Mouse (Mus musculus): ENCODE data around the gene Rrp1b. TPM values are rescaled to one million over a fixed set of nuclear protein-coding genes. Genes with fewer than 3 reads are reported as not detected.
"Not testable (repeated sequence)": the region's sequence is repeated elsewhere in the genome, so short reads cannot be mapped to it uniquely, and the experiment has no call there.

Rrp1b gene
- total and polyA plus RNA-seq, 3 experiments = 23.6 to 24.3 (median 23.7) TPM

DNA sequence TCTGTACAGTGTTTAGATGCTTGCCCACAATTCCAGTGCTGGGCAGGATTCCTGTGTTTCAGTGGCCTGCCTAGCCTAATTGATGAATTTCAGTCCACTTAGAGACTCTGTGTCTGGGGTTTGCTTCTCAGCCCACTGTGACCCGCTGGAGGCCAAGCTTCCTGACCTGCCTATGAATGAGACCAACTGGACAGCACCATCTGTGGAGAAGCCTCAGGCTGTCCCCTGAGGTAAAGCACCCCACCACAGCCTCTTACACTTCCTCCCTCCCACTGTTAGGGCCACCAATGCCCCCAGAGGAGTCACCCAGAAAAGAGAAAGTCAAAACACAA, 55.1 kb downstream of the Rrp1b start:
- DNase-seq = no peak

- peak; percentile 88 for DNase-seq
Observed at GRCm38 (mm10) chr17:32091364-32092240, 55.7 kb downstream of the Rrp1b start.

DNA sequence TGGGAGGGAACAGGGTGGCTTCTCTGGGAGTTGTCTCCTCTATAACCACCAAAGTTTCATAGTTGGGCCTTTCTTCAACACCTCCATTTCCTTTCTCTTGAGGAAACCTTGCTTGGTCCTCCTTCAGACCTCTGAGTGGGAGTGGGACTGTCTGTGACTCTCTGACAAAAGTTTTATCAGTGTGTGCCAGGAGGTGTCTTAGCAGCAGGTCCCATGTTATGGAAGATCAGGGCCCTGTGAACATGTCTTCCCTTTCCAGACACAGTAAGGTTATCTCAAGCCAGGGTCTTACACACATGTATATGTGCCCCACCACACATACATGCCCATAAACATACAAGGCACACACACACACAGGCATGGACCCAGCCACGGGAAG, 56.3 kb downstream of the Rrp1b start:
- no peak for DNase-seq

DNA sequence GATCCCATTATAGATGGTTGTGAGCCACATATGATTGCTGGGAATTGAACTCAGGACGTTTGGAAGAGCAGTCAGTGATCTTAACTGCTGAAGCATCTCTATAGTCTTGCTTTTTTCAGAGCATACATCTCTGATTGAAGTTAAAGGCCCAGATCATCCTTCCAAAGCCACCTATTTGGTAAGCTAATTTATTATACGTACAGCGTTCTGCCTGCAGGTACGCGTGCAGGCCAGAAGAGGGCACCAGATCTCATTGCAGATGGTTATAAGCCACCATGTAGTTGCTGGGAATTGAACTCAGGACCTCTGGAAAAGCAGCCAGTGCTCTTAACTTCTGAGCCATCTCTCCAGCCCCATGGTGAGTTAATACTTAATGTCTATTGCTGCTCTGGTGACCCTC, 57.0 kb downstream of the Rrp1b start:
- DNase-seq = no peak

- peak; percentile 69 for DNase-seq
Observed at GRCm38 (mm10) chr17:32097676-32098075, 61.8 kb downstream of the Rrp1b start.

GRCm38 (mm10) chr17:32098905-32099304, 63.0 kb downstream of the Rrp1b start:
- not testable (repeated sequence) for DNase-seq

GRCm38 (mm10) chr17:32099574-32099942, 63.7 kb downstream of the Rrp1b start:
- DNase-seq = no peak

GRCm38 (mm10) chr17:32099943-32100586, 64.2 kb downstream of the Rrp1b start:
- DNase-seq = peak; percentile 90

- peak; percentile 67 for DNase-seq
Observed at GRCm38 (mm10) chr17:32103054-32103453, 67.2 kb downstream of the Rrp1b start.

- DNase-seq = no peak
Observed at GRCm38 (mm10) chr17:32106358-32106757, 70.5 kb downstream of the Rrp1b start.

GRCm38 (mm10) chr17:32107877-32108276, 72.0 kb downstream of the Rrp1b start:
- no peak for DNase-seq

GRCm38 (mm10) chr17:32108320-32109011, 72.6 kb downstream of the Rrp1b start:
- peak; percentile 42 for DNase-seq

- peak; percentile 64 for DNase-seq
Observed at GRCm38 (mm10) chr17:32109201-32109940, 73.5 kb downstream of the Rrp1b start.

- DNase-seq = peak; percentile 88
Observed at GRCm38 (mm10) chr17:32110424-32110823, 74.5 kb downstream of the Rrp1b start.

DNA sequence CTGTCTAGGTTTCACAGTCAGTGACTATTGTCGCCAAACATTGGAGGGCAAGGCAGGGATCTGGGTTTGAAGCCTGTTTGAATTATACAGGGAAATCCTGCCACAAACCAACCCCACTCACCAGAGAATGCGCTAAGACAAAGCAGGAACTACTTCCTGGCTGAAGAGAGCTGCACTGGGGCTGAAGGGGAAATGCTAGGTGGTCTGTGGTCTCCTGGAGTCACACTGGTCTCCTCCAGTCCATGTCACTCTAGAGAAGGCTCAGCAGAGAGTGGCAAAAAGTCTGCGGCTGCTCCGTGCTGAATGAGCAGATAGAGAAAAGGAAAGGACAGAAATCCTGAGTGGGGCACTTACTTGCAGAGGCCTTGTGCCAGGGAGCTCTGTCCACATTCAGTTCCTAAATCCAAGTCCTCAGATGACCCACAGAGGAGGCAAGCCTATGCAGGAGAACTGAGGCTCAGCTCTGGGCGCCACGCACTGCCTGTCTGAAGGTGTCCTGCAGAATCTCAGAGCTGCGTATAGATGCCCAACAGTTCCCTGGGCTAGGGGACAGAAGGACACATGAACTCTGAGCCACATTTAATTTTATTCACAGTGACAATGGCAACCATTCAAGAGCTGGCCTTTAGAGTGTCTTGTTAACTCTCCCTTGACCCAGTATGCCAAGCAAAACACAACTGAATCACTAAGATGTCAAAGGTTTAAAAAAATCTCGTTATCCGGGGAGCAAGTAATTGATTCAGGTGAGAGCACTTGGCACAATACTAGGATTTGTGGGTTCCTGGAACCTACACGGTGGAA, 75.3 kb downstream of the Rrp1b start:
- peak; percentile 49 for DNase-seq

Other genes starting within 250 kb of the Rrp1b start
- 10 to 100 TPM; 60.5 to 77.1 TPM for gene Sik1, start 180.3 kb upstream of the Rrp1b start, total RNA-seq (2021)
- 23.4 and 48.1 TPM in 2 replicates for gene Sik1, start 180.3 kb upstream of the Rrp1b start, polyA plus RNA-seq (2012; rRNA removed)
- 1 to 10 TPM in 1 of 2 experiments, under 1 TPM in 1; 0.58 to 1.4 TPM for gene Hsf2bp, start 249 bp downstream of the Rrp1b start, total RNA-seq (2021)
- gene Hsf2bp, start 249 bp downstream of the Rrp1b start, polyA plus RNA-seq (2012; rRNA removed) = not detected in 2 replicates
- 10 to 100 TPM in 1 of 2 experiments, 1 to 10 TPM in 1; 5.6 to 11.7 TPM for gene Notch3, start 130.8 kb downstream of the Rrp1b start, total RNA-seq (2021)
- gene Notch3, start 130.8 kb downstream of the Rrp1b start, polyA plus RNA-seq (2012; rRNA removed) = 35.5 and 44.3 TPM in 2 replicates
- under 1 TPM; 0.23 to 0.48 TPM for gene Ephx3, start 153.4 kb downstream of the Rrp1b start, total RNA-seq (2021)
- gene Ephx3, start 153.4 kb downstream of the Rrp1b start, polyA plus RNA-seq (2012; rRNA removed) = 0.81 and 0.96 TPM in 2 replicates
- 100 to 1,000 TPM in 1 of 2 experiments, 10 to 100 TPM in 1; 76.0 to 146 TPM for gene Brd4, start 248.6 kb downstream of the Rrp1b start, total RNA-seq (2021)
- gene Brd4, start 248.6 kb downstream of the Rrp1b start, polyA plus RNA-seq (2012; rRNA removed) = 30.6 and 42.8 TPM in 2 replicates

All from adrenal gland, adult 2 months (tissue).